Mouse (Mus musculus) brain, embryonic 14.5 days (tissue): ENCODE results near the gene Gpr132.

Experiments used
- CTCF ChIP-seq: fragments of 200-500 bp; IDR thresholded peaks from 2 replicates; pipeline ENCODE4 v1.5.1; 2012; ENCODE audit warnings: inconsistent platforms, mild to moderate bottlenecking, moderate library complexity, borderline replicate concordance; ENCODE audit not compliant: insufficient read depth, insufficient read length; ENCODE audit errors: extremely low read depth
- POLR2A ChIP-seq: fragments of 200-500 bp; IDR thresholded peaks from 2 replicates; pipeline ENCODE4 v1.6.1; 2012; ENCODE audit warnings: mild to moderate bottlenecking, inconsistent platforms, borderline replicate concordance; ENCODE audit not compliant: poor library complexity, insufficient read depth, insufficient read length, severe bottlenecking; ENCODE audit errors: extremely low read depth

- TF ChIP-seq CTCF: no peak
- TF ChIP-seq POLR2A: no peak
Measured at GRCm38 (mm10) chr12:112807796-112808195, 60.2 kb downstream of the Gpr132 start.
